Comparison of ENCODE assay signal across 8 mouse cellular contexts in genomic region chr11:105364386-105365065, GRCm38 (mm10).
DNase-seq lines count a peak whose midpoint lies in the region; ATAC-seq and TF ChIP-seq lines count a peak whose summit lies in the region.

No protein-coding gene starts in this region.

- 16% methylated on average over 12 of the region's 12 CpGs for WGBS in spleen, adult 2 months
- 6% methylated on average over 12 of the region's 12 CpGs for WGBS in forebrain, embryonic 13.5 days
- WGBS in hindbrain, embryonic 14.5 days = 10% methylated on average over 12 of the region's 12 CpGs
- 17% methylated on average over 12 of the region's 12 CpGs for WGBS in midbrain, embryonic 14.5 days

- TF ChIP-seq POLR2A in spleen, adult 2 months (IDR thresholded peaks at IDR 0.05; ENCODE audit: low read depth, low read length) = no peak

- no peak for ATAC-seq in forebrain, embryonic 13.5 days
- no peak for ATAC-seq in hindbrain, embryonic 14.5 days (ENCODE audit: low FRiP score)
- no peak for ATAC-seq in midbrain, embryonic 14.5 days (ENCODE audit: low FRiP score, low TSS enrichment)

- H3K4me2 ChIP-seq in forebrain, embryonic 13.5 days = peak overlapping the region; percentile 68
- H3K4me2 ChIP-seq in hindbrain, embryonic 14.5 days (replicated peaks) = peak overlapping the region; percentile 71
- H3K4me2 ChIP-seq in midbrain, embryonic 14.5 days (ENCODE audit: low read length) = peak overlapping the region; percentile 77

- peaks cover 4% of the 10 kb centered on the region; the same call in 1 of the 2 replicates for H3K4me1 ChIP-seq in spleen, adult 2 months (ENCODE audit: control insufficient read depth, insufficient read depth, insufficient read length)
- peaks cover 27% of the 10 kb centered on the region for H3K4me1 ChIP-seq in forebrain, embryonic 13.5 days
- peaks cover 24% of the 10 kb centered on the region for H3K4me1 ChIP-seq in hindbrain, embryonic 14.5 days (replicated peaks; ENCODE audit: control insufficient read depth, insufficient read depth, low read length)
- peaks cover 28% of the 10 kb centered on the region for H3K4me1 ChIP-seq in midbrain, embryonic 14.5 days (ENCODE audit: control insufficient read depth, insufficient read depth, low read length)

- H3K9ac ChIP-seq in forebrain, embryonic 13.5 days = peak overlapping the region; percentile 71
- peak overlapping the region; percentile 77 for H3K9ac ChIP-seq in hindbrain, embryonic 14.5 days
- H3K9ac ChIP-seq in midbrain, embryonic 14.5 days (replicated peaks; ENCODE audit: low read length) = peak overlapping the region; percentile 84

- no peaks in the 10 kb centered on the region for H3K36me3 ChIP-seq in spleen, adult 2 months (ENCODE audit: control insufficient read depth, insufficient read depth, low read length)
- no peaks in the 10 kb centered on the region for H3K36me3 ChIP-seq in forebrain, embryonic 13.5 days (ENCODE audit: poor library complexity, severe bottlenecking)
- no peaks in the 10 kb centered on the region for H3K36me3 ChIP-seq in hindbrain, embryonic 14.5 days (replicated peaks; ENCODE audit: control insufficient read depth, insufficient read depth)
- no peaks in the 10 kb centered on the region for H3K36me3 ChIP-seq in midbrain, embryonic 14.5 days (ENCODE audit: control insufficient read depth, insufficient read depth, low read length)

- no peak for TF ChIP-seq CTCF in spleen, adult 2 months (IDR thresholded peaks at IDR 0.05; ENCODE audit: extremely low read depth, insufficient read depth, insufficient read length, insufficient replicate concordance)

- 0 out of 2 replicates have a peak overlapping the region, but pooled peaks have one; percentile 10 for H3K27ac ChIP-seq in spleen, adult 2 months (ENCODE audit: insufficient read depth, low read length)
- peak overlapping the region; percentile 17 for H3K27ac ChIP-seq in forebrain, embryonic 13.5 days
- peak overlapping the region; percentile 85 for H3K27ac ChIP-seq in hindbrain, embryonic 14.5 days
- H3K27ac ChIP-seq in midbrain, embryonic 14.5 days (replicated peaks; ENCODE audit: low read depth, low read length) = peak overlapping the region; percentile 75

- no peaks in the 10 kb centered on the region for H3K27me3 ChIP-seq in spleen, adult 2 months (ENCODE audit: control insufficient read depth, insufficient read depth, low read length)
- no peaks in the 10 kb centered on the region for H3K27me3 ChIP-seq in forebrain, embryonic 13.5 days
- H3K27me3 ChIP-seq in hindbrain, embryonic 14.5 days (ENCODE audit: control insufficient read depth, insufficient read depth, low read length) = no peaks in the 10 kb centered on the region
- no peaks in the 10 kb centered on the region for H3K27me3 ChIP-seq in midbrain, embryonic 14.5 days (ENCODE audit: control insufficient read depth, insufficient read depth, low read length)

- no peak for DNase-seq in spleen, adult 2 months (ENCODE audit: low read depth in 1 of 2, low spot score in 2 of 2)
- no peak for DNase-seq in spleen, adult 12 weeks (ENCODE audit: low spot score)
- peak; percentile 58 for DNase-seq in hindbrain, embryonic 14.5 days (ENCODE audit: low spot score)
- DNase-seq in layer of hippocampus, postnatal 10 days (ENCODE audit: low spot score in 2 of 2) = peak; percentile 45 to 59
- DNase-seq in midbrain, embryonic 14.5 days = peak; percentile 60
- peak; percentile 42 for DNase-seq in thymus, postnatal 4 days
- no peak for DNase-seq in gastrocnemius, adult 18-20 months (ENCODE audit: low spot score)

- H3K9me3 ChIP-seq in forebrain, embryonic 13.5 days (replicated peaks) = no peaks in the 10 kb centered on the region
- no peaks in the 10 kb centered on the region for H3K9me3 ChIP-seq in hindbrain, embryonic 14.5 days (ENCODE audit: control insufficient read depth, low read length)
- H3K9me3 ChIP-seq in midbrain, embryonic 14.5 days (ENCODE audit: control insufficient read depth, low read length) = no peaks in the 10 kb centered on the region

- peak overlapping the region; percentile 22 for H3K4me3 ChIP-seq in spleen, adult 2 months (ENCODE audit: extremely low read depth, insufficient read depth, insufficient read length)
- peak overlapping the region; percentile 49 for H3K4me3 ChIP-seq in forebrain, embryonic 13.5 days
- H3K4me3 ChIP-seq in hindbrain, embryonic 14.5 days (replicated peaks; ENCODE audit: low read length) = peak overlapping the region; percentile 43
- peak overlapping the region; percentile 55 for H3K4me3 ChIP-seq in midbrain, embryonic 14.5 days (replicated peaks; ENCODE audit: low read depth, low read length)

Comparison
In these comparisons a context has a peak if more than half of its experiments do, and no peak if none do; other contexts are left out.
1. DNase-seq: peak in hindbrain, embryonic 14.5 days (single experiment), layer of hippocampus, postnatal 10 days (2 of 2), midbrain, embryonic 14.5 days (single experiment) and thymus, postnatal 4 days (single experiment); none in spleen, adult 2 months (0 of 2), spleen, adult 12 weeks (single experiment) and gastrocnemius, adult 18-20 months (single experiment).
2. H3K27ac ChIP-seq: peak in every context shown above with its lines; median percentile 85 in hindbrain, embryonic 14.5 days; 75 in midbrain, embryonic 14.5 days; 17 in forebrain, embryonic 13.5 days; 10 in spleen, adult 2 months.
3. Peak in every context shown above with its lines, with median percentiles within 50 percentile points of each other: H3K4me3 ChIP-seq, H3K4me2 ChIP-seq and H3K9ac ChIP-seq.